11 mouse cellular contexts compared by ENCODE assay signal in genomic region chr16:23146280-23146679, GRCm38 (mm10). TPM values are rescaled to one million over a fixed set of nuclear protein-coding genes. Genes with fewer than 3 reads are reported as not detected.
DNase-seq lines count a peak whose midpoint lies in the region.
"Had no signal": no experiment of that assay in that cellular context is flagged by ENCODE, and none has a peak within 500 bp of the region (broad histone marks: within the 10 kb centered on the region; RNA-seq: fewer than 3 reads in every experiment).

TSS of gene Adipoq (plus strand) at chr16:23146536.

- DNase-seq in cerebellum, postnatal 10 days: peak; percentile 42 to 48
- no peak for DNase-seq in cerebellum, postnatal 25 days
- DNase-seq in heart, adult 18-20 months: no peak
- no peak for DNase-seq in heart, postnatal 36 days
- DNase-seq in adipocyte (ENCODE audit: low spot score): peak; percentile 99
- DNase-seq in adrenal gland, postnatal 4 days (ENCODE audit: low spot score in 2 of 2): no peak
- no peak for DNase-seq in ovary, postnatal 14 days (ENCODE audit: low spot score)
- no peak for DNase-seq in liver
- DNase-seq: cerebellum, adult 9-11 months; left cerebral cortex, postnatal 4 days; right cerebral cortex, postnatal 25 days had no signal

- intact Hi-C loops in heart, postnatal 36 days (cut with DNase I): loop anchor here (10.0 kb wide), 1 partner anchor 749 kb away; the partner anchor contains the start of gene Sst

RNA-seq across cellular contexts. Expression of gene Adipoq, which starts in this region (rescaled TPM):
- total RNA-seq in heart, adult 18-20 months (2021): 10 to 100 TPM; 14.8 to 64.6 TPM
- total RNA-seq in heart, postnatal 36 days (2021): 10 to 100 TPM in 1 of 2 experiments, 1 to 10 TPM in 1; 3.7 to 11.8 TPM
- 100 to 1,000 TPM; 119 to 145 TPM for total RNA-seq in adrenal gland, postnatal 4 days (2021)
- total RNA-seq: left cerebral cortex, postnatal 4 days had no signal

Comparison
In these comparisons a context has a peak if more than half of its experiments do, and no peak if none do; other contexts are left out.
1. DNase-seq: peak in cerebellum, postnatal 10 days (2 of 2) and adipocyte (single experiment); none in cerebellum, postnatal 25 days (0 of 2), heart, adult 18-20 months (0 of 2), heart, postnatal 36 days (0 of 2), adrenal gland, postnatal 4 days (0 of 2), ovary, postnatal 14 days (single experiment) and liver (single experiment).